In genomic region chr1:167781787-167782484, GRCm38 (mm10) we compare ENCODE assay signal across 9 mouse cellular contexts.
DNase-seq lines count a peak whose midpoint lies in the region; TF ChIP-seq lines count a peak whose summit lies in the region.
"Had no signal": no experiment of that assay in that cellular context is flagged by ENCODE, and none has a peak within 500 bp of the region (broad histone marks: within the 10 kb centered on the region; RNA-seq: fewer than 3 reads in every experiment).

No protein-coding gene starts in this region.

- H3K27ac ChIP-seq in cerebellum, adult 2 months (ENCODE audit: insufficient read depth, low read length): no peak overlapping the region
- H3K27ac ChIP-seq in gastrocnemius, adult 2 months: no peak overlapping the region
- no peak overlapping the region for H3K27ac ChIP-seq in testis, adult 2 months (ENCODE audit: control insufficient read depth, insufficient read depth, low read depth, low read length)
- H3K27ac ChIP-seq: lung, embryonic 15.5 days had no signal

- TF ChIP-seq POLR2A in cerebellum, adult 2 months (IDR thresholded peaks at IDR 0.05; ENCODE audit: borderline replicate concordance, insufficient read depth, low read length): no peak
- no peak for TF ChIP-seq POLR2A in testis, adult 2 months (IDR thresholded peaks at IDR 0.05; ENCODE audit: control insufficient read depth, low read depth, low read length)

- WGBS in cerebellum, adult 2 months: 43% methylated on average over 10 of the region's 10 CpGs

- no peak overlapping the region for H3K4me3 ChIP-seq in cerebellum, adult 2 months (replicated peaks; ENCODE audit: insufficient read depth, low read depth, low read length)
- H3K4me3 ChIP-seq in gastrocnemius, adult 2 months: no peak overlapping the region
- no peak overlapping the region for H3K4me3 ChIP-seq in testis, adult 2 months (ENCODE audit: control insufficient read depth, low read depth, low read length)
- H3K4me3 ChIP-seq: lung, embryonic 15.5 days had no signal

- H3K4me1 ChIP-seq in cerebellum, adult 2 months (ENCODE audit: control insufficient read depth, insufficient read depth, low read length): no peaks in the 10 kb centered on the region
- H3K4me1 ChIP-seq in testis, adult 2 months (ENCODE audit: control insufficient read depth, insufficient read depth, low read length): no peaks in the 10 kb centered on the region
- H3K4me1 ChIP-seq: lung, embryonic 15.5 days had no signal

- H3K27me3 ChIP-seq in cerebellum, adult 2 months (ENCODE audit: control insufficient read depth, insufficient read depth, low read length): no peaks in the 10 kb centered on the region
- no peaks in the 10 kb centered on the region for H3K27me3 ChIP-seq in testis, adult 2 months (ENCODE audit: control insufficient read depth, insufficient read depth, low read length)
- H3K27me3 ChIP-seq: lung, embryonic 15.5 days had no signal

- intact Hi-C loops in gastrocnemius, adult 2 months (cut with DNase I): loop anchor here (10.0 kb wide), 1 partner anchor 117 kb away; no protein-coding TSS in a partner anchor

- H3K36me3 ChIP-seq in testis, adult 2 months (ENCODE audit: control insufficient read depth, insufficient read depth, low read length): no peaks in the 10 kb centered on the region
- H3K36me3 ChIP-seq: lung, embryonic 15.5 days had no signal

- peak; percentile 40 to 45 for DNase-seq in right cerebral cortex, adult 2 months (ENCODE audit: low spot score in 2 of 2)
- no peak for DNase-seq in right cerebral cortex, postnatal 25 days
- peak; percentile 33 to 38 for DNase-seq in cerebellum, adult 2 months
- peak; percentile 80 for DNase-seq in gastrocnemius, adult 2 months
- peak; percentile 21 for DNase-seq in induced T-regulatory cell, adult 2 months (ENCODE audit: low read depth)
- DNase-seq in left cerebral cortex, adult 18-20 months (ENCODE audit: low spot score in 2 of 2): peak; percentile 26 to 48
- peak; percentile 84 for DNase-seq in mesoderm, embryonic 11.5 days (ENCODE audit: low read depth, low spot score)

- peak; percentile 48; the same call in 1 of the 2 replicates for TF ChIP-seq CTCF in cerebellum, adult 2 months (IDR thresholded peaks at IDR 0.05; ENCODE audit: borderline replicate concordance, insufficient read depth, low read depth, low read length)
- TF ChIP-seq CTCF in gastrocnemius, adult 2 months (IDR thresholded peaks at IDR 0.05): peak; percentile 72
- peak; percentile 40; the same call in 1 of the 2 replicates for TF ChIP-seq CTCF in testis, adult 2 months (IDR thresholded peaks at IDR 0.05; ENCODE audit: control insufficient read depth, insufficient read depth, insufficient replicate concordance, low read depth, low read length)
